ENCODE assay signal across 8 mouse cellular contexts in genomic region chr2:24047551-24048479, GRCm38 (mm10). TPM values are rescaled to one million over a fixed set of nuclear protein-coding genes. Genes with fewer than 3 reads are reported as not detected.
DNase-seq lines count a peak whose midpoint lies in the region; ATAC-seq and TF ChIP-seq lines count a peak whose summit lies in the region.

No protein-coding gene starts in this region.

- TF ChIP-seq POLR2A in testis, adult 2 months (IDR thresholded peaks at IDR 0.05; ENCODE audit: control insufficient read depth, low read depth, low read length), result no peak

- peak overlapping the region; percentile 72 for H3K4me3 ChIP-seq in gastrocnemius, adult 2 months
- H3K4me3 ChIP-seq in testis, adult 2 months (ENCODE audit: control insufficient read depth, low read depth, low read length), result peak overlapping the region; percentile 64
- peak overlapping the region; percentile 34 for H3K4me3 ChIP-seq in liver, embryonic 15.5 days (replicated peaks)

- no peaks in the 10 kb centered on the region for H3K9me3 ChIP-seq in liver, embryonic 15.5 days (replicated peaks)

- ATAC-seq in liver, embryonic 15.5 days (ENCODE audit: insufficient read depth), result no peak
- ATAC-seq in activated CD4-positive, CD25-positive, alpha-beta regulatory T cell, adult 4 months, result no peak

- no peaks in the 10 kb centered on the region for H3K27me3 ChIP-seq in testis, adult 2 months (ENCODE audit: control insufficient read depth, insufficient read depth, low read length)
- no peaks in the 10 kb centered on the region for H3K27me3 ChIP-seq in liver, embryonic 15.5 days

- WGBS in liver, embryonic 15.5 days (ENCODE audit: insufficient replicate concordance), result 51% methylated on average over 6 of the region's 6 CpGs

- peaks cover 2% of the 10 kb centered on the region for H3K4me1 ChIP-seq in testis, adult 2 months (ENCODE audit: control insufficient read depth, insufficient read depth, low read length)
- H3K4me1 ChIP-seq in liver, embryonic 15.5 days (replicated peaks), result 0 out of 2 replicates have a peak, but pooled peaks cover 3% of the 10 kb centered on the region

- no peak for DNase-seq in gastrocnemius, adult 2 months
- DNase-seq in gastrocnemius, postnatal 25 days, result no peak
- no peak for DNase-seq in testis, postnatal 10 days (ENCODE audit: low spot score)
- no peak for DNase-seq in adrenal gland, adult 18-20 months (ENCODE audit: low spot score in 2 of 2)
- no peak for DNase-seq in cerebellum, adult 9-11 months

- TF ChIP-seq CTCF in gastrocnemius, adult 2 months (IDR thresholded peaks at IDR 0.05), result no peak
- TF ChIP-seq CTCF in testis, adult 2 months (IDR thresholded peaks at IDR 0.05; ENCODE audit: control insufficient read depth, insufficient read depth, insufficient replicate concordance, low read depth, low read length), result no peak

- H3K27ac ChIP-seq in gastrocnemius, adult 2 months, result peak overlapping the region; percentile 93
- peak overlapping the region; percentile 81; the same call in 1 of the 2 replicates for H3K27ac ChIP-seq in testis, adult 2 months (ENCODE audit: control insufficient read depth, insufficient read depth, low read depth, low read length)
- no peak overlapping the region for H3K27ac ChIP-seq in liver, embryonic 15.5 days (replicated peaks)

- H3K4me2 ChIP-seq in liver, embryonic 15.5 days, result peak overlapping the region; percentile 53

- H3K9ac ChIP-seq in liver, embryonic 15.5 days, result no peak overlapping the region

- intact Hi-C loops in gastrocnemius, adult 2 months (cut with DNase I), result no loop called here

- no peaks in the 10 kb centered on the region for H3K36me3 ChIP-seq in testis, adult 2 months (ENCODE audit: control insufficient read depth, insufficient read depth, low read length)
- no peaks in the 10 kb centered on the region for H3K36me3 ChIP-seq in liver, embryonic 15.5 days (replicated peaks)

RNA-seq across cellular contexts. Expression of gene Hnmt, which starts 1.4 kb away (rescaled TPM):
- 1 to 10 TPM; 5.1 to 6.7 TPM for total RNA-seq in gastrocnemius, adult 2 months (2021)
- total RNA-seq in gastrocnemius, postnatal 25 days (2021), result 1 to 10 TPM; 4.1 to 5.6 TPM
- polyA plus RNA-seq in testis, adult 2 months (2012; rRNA removed), result 0.31 TPM in 2 replicates
- polyA plus RNA-seq in liver, embryonic 15.5 days (2015; fragmentation: Nextera tagmentation; extraction: Ambion mirVana), result 0.36 and 0.51 TPM in 2 replicates
- not detected for polyA plus RNA-seq in activated CD4-positive, CD25-positive, alpha-beta regulatory T cell, adult 4 months (2017; shearing (Covaris generic))
- 10 to 100 TPM; 15.5 to 16.4 TPM for total RNA-seq in adrenal gland, adult 18-20 months (2021)

RNA-seq across cellular contexts. Expression of gene Tbpl2, which starts 48.6 kb away (rescaled TPM):
- not detected for total RNA-seq in gastrocnemius, adult 2 months (2021)
- total RNA-seq in gastrocnemius, postnatal 25 days (2021), result not detected
- polyA plus RNA-seq in testis, adult 2 months (2012; rRNA removed), result not detected in 2 replicates
- polyA plus RNA-seq in liver, embryonic 15.5 days (2015; fragmentation: Nextera tagmentation; extraction: Ambion mirVana), result not detected in 2 replicates
- polyA plus RNA-seq in activated CD4-positive, CD25-positive, alpha-beta regulatory T cell, adult 4 months (2017; shearing (Covaris generic)), result not detected
- total RNA-seq in adrenal gland, adult 18-20 months (2021), result not detected
